Mouse (Mus musculus) liver, postnatal 0 days (tissue): Measurements from ENCODE around the gene Retsat.

ENCODE experiments used
- CTCF ChIP-seq: sonication (generic); IDR thresholded peaks from 2 replicates; pipeline ENCODE4 v1.5.1; 2016; ENCODE audit warnings: antibody characterized with exemption, low read depth
- EP300 ChIP-seq: IDR thresholded peaks from 2 replicates; pipeline ENCODE4 v1.6.1; 2016; ENCODE audit warnings: antibody characterized with exemption, low read depth, mild to moderate bottlenecking

- no peak for TF ChIP-seq EP300
- no peak for TF ChIP-seq CTCF
Observed at GRCm38 (mm10) chr6:72608662-72609184, 10.4 kb downstream of the Retsat start.
